Mouse (Mus musculus) myocyte (in vitro differentiated cells): Measurements from ENCODE around the gene Slc38a10.

ENCODE experiments used
- E2F4 ChIP-seq: IDR thresholded peaks from one replicate; pipeline ENCODE4 v1.6.1; 2011; ENCODE audit warnings: mild to moderate bottlenecking, control low read depth, moderate library complexity; ENCODE audit not compliant: insufficient read depth
- POLR2AphosphoS2 ChIP-seq: IDR thresholded peaks from one replicate; pipeline ENCODE4 v1.6.1; 2011; ENCODE audit warnings: low read depth, control low read depth; ENCODE audit not compliant: insufficient read length
- TCF12 ChIP-seq: IDR thresholded peaks from one replicate; pipeline ENCODE4 v1.6.1; 2011; ENCODE audit warnings: mild to moderate bottlenecking, control low read depth; ENCODE audit not compliant: poor library complexity, insufficient read depth, severe bottlenecking
- TCF3 ChIP-seq: IDR thresholded peaks from one replicate; pipeline ENCODE4 v1.6.1; 2011; ENCODE audit warnings: low read depth, control low read depth; ENCODE audit not compliant: insufficient read length
- USF1 ChIP-seq: IDR thresholded peaks from one replicate; pipeline ENCODE4 v1.6.1; 2011; ENCODE audit warnings: low read depth, mild to moderate bottlenecking, control low read depth, moderate library complexity

DNA sequence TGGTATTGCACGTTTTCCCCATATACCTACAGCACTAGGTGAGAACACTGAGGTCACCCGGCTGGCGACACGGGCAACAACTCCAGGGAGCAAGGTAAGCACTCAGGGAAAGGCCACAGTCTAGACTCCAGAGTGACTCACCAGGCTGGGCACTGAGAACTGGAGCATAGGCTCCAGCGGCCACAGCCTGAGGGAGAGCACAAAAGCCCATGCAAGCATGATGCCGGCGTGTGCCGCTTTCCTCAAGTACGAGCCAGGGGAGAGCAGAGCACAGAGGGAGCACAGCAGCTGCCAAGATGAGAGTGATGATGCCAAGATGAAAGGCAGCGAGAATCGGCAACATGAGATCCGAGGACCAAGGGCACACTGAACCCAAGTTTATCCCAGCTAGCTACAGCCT, 29.0 kb downstream of the Slc38a10 start:
- no peak for TF ChIP-seq TCF12
- TF ChIP-seq TCF3 = no peak
- TF ChIP-seq USF1 = no peak
- no peak for TF ChIP-seq E2F4
- no peak for TF ChIP-seq POLR2AphosphoS2
